Comparison of ENCODE assay signal across 8 mouse cellular contexts in the genomic region with DNA sequence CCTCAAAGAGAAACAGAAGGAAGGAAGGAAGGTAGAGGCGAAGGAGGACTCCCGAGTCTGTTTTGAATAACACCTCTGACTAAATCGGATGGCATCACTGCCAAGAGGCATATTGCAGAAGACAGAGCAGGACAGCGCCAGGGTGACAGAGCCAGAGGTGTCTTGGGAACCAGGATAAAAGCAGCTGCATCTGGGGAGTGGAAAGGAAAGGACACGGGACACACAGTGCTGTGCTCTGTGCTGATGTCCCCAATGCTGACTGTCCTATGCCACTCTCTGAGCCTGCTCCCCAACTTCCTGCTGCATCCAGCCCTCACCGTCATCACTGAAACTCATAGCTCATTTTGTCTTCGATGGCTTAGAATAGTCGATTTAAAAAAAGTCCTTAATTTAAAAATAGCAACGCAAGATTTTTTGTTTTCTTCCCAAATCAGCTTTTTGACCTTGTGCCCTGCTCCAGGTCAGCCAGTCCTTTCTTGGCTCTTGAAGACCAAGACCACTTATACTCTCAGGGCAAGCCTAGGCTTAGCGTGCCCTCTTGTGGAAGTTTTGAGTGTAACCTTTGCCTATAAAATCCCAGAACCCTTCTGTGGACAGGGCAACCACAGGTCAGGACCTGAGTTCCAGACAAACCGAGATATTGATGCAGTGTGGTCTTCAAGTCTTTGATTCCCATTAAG. TPM values are rescaled to one million over a fixed set of nuclear protein-coding genes. Genes with fewer than 3 reads are reported as not detected.
DNase-seq lines count a peak whose midpoint lies in the region; ATAC-seq lines count a peak whose summit lies in the region.

No protein-coding gene starts in this region.

- 29% methylated on average over 11 of the region's 11 CpGs for WGBS in heart, embryonic 11.5 days (ENCODE audit: insufficient replicate concordance)
- whole genome bisulfite sequencing in lung, embryonic 15.5 days = 17% methylated on average over 11 of the region's 11 CpGs

- H3K27me3 ChIP-seq in heart, embryonic 11.5 days (ENCODE audit: control insufficient read depth, insufficient read depth, low read length) = peaks cover 6% of the 10 kb centered on the region
- H3K27me3 ChIP-seq in lung, embryonic 15.5 days = peaks cover 11% of the 10 kb centered on the region

- H3K4me3 ChIP-seq in heart, embryonic 11.5 days (ENCODE audit: low read depth, low read length) = no peak overlapping the region
- 0 out of 2 replicates have a peak overlapping the region, but pooled peaks have one; percentile 2 for H3K4me3 ChIP-seq in lung, embryonic 15.5 days

- ATAC-seq in heart, embryonic 11.5 days (replicated peaks; ENCODE audit: insufficient number of reproducible peaks, low FRiP score, low TSS enrichment) = no peak; the same call in 1 of the 2 replicates
- ATAC-seq in lung, embryonic 15.5 days (ENCODE audit: borderline replicate concordance, extremely low read depth, low FRiP score, low TSS enrichment) = peak; percentile 53; the same call in 1 of the 2 replicates

- H3K9ac ChIP-seq in heart, embryonic 11.5 days (ENCODE audit: low read depth, low read length) = no peak overlapping the region
- H3K9ac ChIP-seq in lung, embryonic 15.5 days = 0 out of 2 replicates have a peak overlapping the region, but pooled peaks have one; percentile 3

- H3K4me2 ChIP-seq in heart, embryonic 11.5 days = peak overlapping the region; percentile 44; the same call in 1 of the 2 replicates
- H3K4me2 ChIP-seq in lung, embryonic 15.5 days = peak overlapping the region; percentile 37

- H3K36me3 ChIP-seq in heart, embryonic 11.5 days (ENCODE audit: control insufficient read depth, insufficient read depth, low read length) = no peaks in the 10 kb centered on the region
- no peaks in the 10 kb centered on the region for H3K36me3 ChIP-seq in lung, embryonic 15.5 days

- no peaks in the 10 kb centered on the region for H3K9me3 ChIP-seq in heart, embryonic 11.5 days (replicated peaks; ENCODE audit: control insufficient read depth, low read length)
- no peaks in the 10 kb centered on the region for H3K9me3 ChIP-seq in lung, embryonic 15.5 days

- H3K4me1 ChIP-seq in heart, embryonic 11.5 days (ENCODE audit: control insufficient read depth, insufficient read depth, low read length) = peaks cover 6% of the 10 kb centered on the region; the same call in 1 of the 2 replicates
- H3K4me1 ChIP-seq in lung, embryonic 15.5 days = peaks cover 11% of the 10 kb centered on the region

- no peak overlapping the region for H3K27ac ChIP-seq in heart, embryonic 11.5 days (ENCODE audit: low read depth, low read length)
- H3K27ac ChIP-seq in lung, embryonic 15.5 days = peak overlapping the region; percentile 65

- DNase-seq in urinary bladder, postnatal 14 days (ENCODE audit: low spot score) = peak; percentile 66
- no peak for DNase-seq in urinary bladder, adult 2 months (ENCODE audit: low spot score)
- DNase-seq in cerebellum, postnatal 36 days = peak; percentile 39 to 56
- DNase-seq in kidney, adult 9 months = peak; percentile 71
- peak; percentile 37 for DNase-seq in right cerebral cortex, adult 18-20 months
- DNase-seq in spleen, postnatal 4 days (ENCODE audit: low spot score in 2 of 2) = no peak

RNA-seq across cellular contexts. Expression of gene Pou2f3, which starts 0.7 kb away (rescaled TPM):
- polyA plus RNA-seq in urinary bladder, adult 2 months (2012; rRNA removed) = 0.28 and 0.53 TPM in 2 replicates
- not detected in 2 replicates for polyA plus RNA-seq in heart, embryonic 11.5 days (2014; fragmentation: Nextera tagmentation; extraction: Ambion mirVana)
- 0.08 and 0.22 TPM in 2 replicates for polyA plus RNA-seq in lung, embryonic 15.5 days (2015; fragmentation: Nextera tagmentation; extraction: Ambion mirVana)

RNA-seq across cellular contexts. Expression of gene Oaf, which starts 28.8 kb away (rescaled TPM):
- polyA plus RNA-seq in urinary bladder, adult 2 months (2012; rRNA removed) = 53.7 and 67.1 TPM in 2 replicates
- polyA plus RNA-seq in heart, embryonic 11.5 days (2014; fragmentation: Nextera tagmentation; extraction: Ambion mirVana) = 37.8 and 41.1 TPM in 2 replicates
- polyA plus RNA-seq in lung, embryonic 15.5 days (2015; fragmentation: Nextera tagmentation; extraction: Ambion mirVana) = 48.9 and 54.2 TPM in 2 replicates

Comparison
In these comparisons a context has a peak if more than half of its experiments do, and no peak if none do; other contexts are left out.
1. DNase-seq: peak in urinary bladder, postnatal 14 days (single experiment), cerebellum, postnatal 36 days (2 of 2), kidney, adult 9 months (single experiment) and right cerebral cortex, adult 18-20 months (single experiment); none in urinary bladder, adult 2 months (single experiment) and spleen, postnatal 4 days (0 of 2).